Mouse (Mus musculus) megakaryocyte, embryonic 14.5 days (primary cell): ENCODE measurements around the gene Nelfe.

ENCODE experiments used
- FLI1 ChIP-seq: IDR thresholded peaks from 2 replicates; pipeline ENCODE4 v1.6.1; 2012; ENCODE audit warnings: low read length, inconsistent platforms, mixed read lengths
- GATA1 ChIP-seq: IDR thresholded peaks from 3 replicates; pipeline ENCODE4 v1.6.1; 2012; ENCODE audit warnings: mixed read lengths, low read length, inconsistent platforms, borderline replicate concordance

- no peak for TF ChIP-seq FLI1
- no peak for TF ChIP-seq GATA1
Measured at GRCm38 (mm10) chr17:34891377-34891776, 41.2 kb downstream of the Nelfe start.
